Mouse (Mus musculus): ENCODE measurements at regions not wholly inside any gene's neighbourhood (a gene's known extent, or its start where the extent isn't known, plus 50 kb on each side); places are given as distances from the start of the nearest gene placed in this dataset.

DNA sequence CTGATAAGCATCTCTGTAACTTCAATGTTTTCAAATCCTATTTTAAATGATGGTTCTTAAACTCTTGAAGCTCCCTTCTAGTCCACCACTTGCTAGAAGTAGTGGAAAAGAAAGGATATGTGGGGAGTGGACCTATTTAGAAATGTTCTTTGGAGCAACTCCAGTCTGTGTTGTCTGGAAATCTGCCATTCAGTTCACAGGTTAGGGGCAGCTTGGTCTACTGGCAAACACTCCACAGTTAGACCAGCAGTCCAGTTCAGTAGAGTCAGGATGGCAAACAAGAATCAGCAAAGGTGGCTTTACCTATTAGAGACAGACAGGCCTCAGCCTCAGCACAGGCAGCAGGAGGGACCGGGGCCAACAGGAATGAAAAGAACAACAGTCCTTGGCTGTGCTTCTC, 67.3 kb upstream of the Dpyd start:
- no peak for DNase-seq (ENCODE audit: low read depth, low spot score)

DNA sequence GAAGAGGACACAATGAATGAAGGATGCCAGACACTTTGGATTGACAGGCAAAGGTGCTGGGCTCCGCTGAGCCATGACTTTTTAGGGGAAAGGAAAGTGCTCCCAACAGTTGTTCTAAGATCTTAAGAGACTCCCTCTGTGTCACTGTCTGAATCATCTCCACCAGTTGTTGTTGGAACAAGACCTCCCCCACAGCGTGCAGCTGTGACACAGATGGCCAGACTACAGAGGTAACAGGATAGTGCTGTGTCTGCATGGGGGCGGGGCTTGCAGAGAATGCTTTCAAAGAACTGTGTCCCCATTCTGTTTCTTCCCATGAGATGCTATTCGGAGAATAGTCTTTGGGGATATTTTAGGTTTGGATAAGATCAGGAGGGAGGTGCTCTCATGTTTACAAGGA, 61.7 kb upstream of the Dpyd start:
- DNase-seq (ENCODE audit: low read depth, low spot score) = peak; percentile 8

DNA sequence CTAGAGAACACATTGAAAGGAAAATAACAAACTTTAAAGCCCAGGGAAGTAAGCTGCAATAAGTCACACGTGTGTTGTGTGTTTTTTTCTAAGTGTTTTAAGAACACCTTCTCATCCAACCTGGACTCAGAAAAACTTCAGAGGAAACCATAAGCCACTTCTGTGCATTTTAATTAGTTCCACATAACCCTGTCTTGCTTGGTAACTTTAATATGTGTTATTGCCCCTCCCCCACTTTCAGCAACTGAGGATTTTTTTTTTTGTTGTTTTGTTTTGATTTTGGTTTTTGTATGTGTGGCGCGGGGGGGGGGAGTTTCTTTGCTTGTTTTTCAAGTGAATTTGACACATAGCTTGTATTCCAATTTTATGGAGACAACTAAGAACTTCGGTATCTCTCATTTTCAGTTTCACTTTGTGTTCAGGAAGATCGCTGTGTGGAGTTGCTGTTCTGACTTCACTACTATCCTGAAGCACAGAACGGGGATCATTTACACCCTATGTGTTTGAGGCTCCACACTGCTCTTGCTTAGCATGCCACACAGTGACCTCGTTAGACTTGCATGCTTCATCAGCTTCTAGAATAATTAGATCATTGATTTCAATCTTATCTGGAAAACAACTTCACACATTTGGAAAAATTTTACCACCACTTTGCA, 54.2 kb upstream of the Dpyd start:
- DNase-seq (ENCODE audit: low read depth, low spot score) = no peak

DNA sequence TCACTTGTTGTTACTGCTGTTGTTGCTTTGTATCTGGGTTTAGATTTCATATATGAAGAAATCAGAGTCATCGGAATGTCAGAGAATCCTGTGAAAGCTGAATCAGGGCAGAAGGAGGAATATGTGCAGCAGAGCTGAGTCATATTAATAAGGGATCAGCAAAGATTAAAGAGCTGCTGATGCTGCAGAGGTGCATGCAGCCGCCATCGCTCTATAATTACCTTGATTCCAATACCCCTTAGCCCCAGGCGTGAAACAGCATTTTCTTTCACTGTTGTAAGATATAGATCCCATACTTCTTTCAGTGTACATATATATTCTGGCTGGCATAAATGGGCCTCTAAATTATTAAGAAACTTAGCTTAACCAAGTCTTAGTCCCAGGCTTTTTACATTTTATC, 51.1 kb upstream of the Dpyd start:
- no peak for DNase-seq (ENCODE audit: low read depth, low spot score)

DNA sequence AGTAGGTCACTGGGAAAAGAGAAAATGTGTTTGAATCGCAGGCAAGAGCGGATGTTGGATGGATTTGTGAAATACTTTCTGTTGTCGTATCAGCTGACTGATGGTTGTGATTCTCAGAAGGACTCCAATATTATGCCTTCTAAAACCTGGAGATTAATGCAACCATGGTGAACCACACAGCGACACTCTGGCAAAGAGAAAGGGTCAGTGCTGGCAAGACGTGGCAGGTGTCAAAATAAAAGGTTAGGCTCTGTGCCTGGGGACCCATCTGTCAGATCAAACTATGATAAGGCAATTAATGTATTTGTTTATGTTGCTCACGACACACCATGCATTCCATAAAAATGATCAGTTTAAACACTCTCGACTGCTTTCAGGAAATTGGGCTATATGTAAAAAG, 50.0 kb upstream of the Dpyd start:
- DNase-seq (ENCODE audit: low read depth, low spot score) = no peak
